Mouse (Mus musculus) G1E (cell line): ENCODE measurements around the gene Safb2. TPM values are rescaled to one million over a fixed set of nuclear protein-coding genes. Genes with fewer than 3 reads are reported as not detected.

Experiments
- ATAC-seq: 2 replicates; pipeline ENCODE4 v1.8.0; 2016; ENCODE audit warnings: mild to moderate bottlenecking; ENCODE audit not compliant: insufficient number of reproducible peaks, poor library complexity, low FRiP score, severe bottlenecking; ENCODE audit errors: extremely low read depth
- DNase-seq: peaks from one replicate; pipeline ENCODE4 v3.0.0; 2012; ENCODE audit warnings: low spot score
- H3K27me3 ChIP-seq: 2 replicates; pipeline ENCODE4 v1.6.1; 2012; ENCODE audit warnings: mild to moderate bottlenecking, low read length, inconsistent platforms; ENCODE audit not compliant: insufficient read depth
- H3K36me3 ChIP-seq: replicated peaks from 2 replicates; pipeline ENCODE3; 2012; ENCODE audit warnings: mild to moderate bottlenecking, inconsistent platforms
- H3K4me1 ChIP-seq: 2 replicates; pipeline ENCODE4 v1.6.1; 2012; ENCODE audit warnings: low read depth, low read length, inconsistent platforms, mixed read lengths; ENCODE audit not compliant: insufficient read depth
- H3K4me3 ChIP-seq: 2 replicates; pipeline ENCODE4 v1.5.1; 2012; ENCODE audit warnings: low read depth, mild to moderate bottlenecking, inconsistent platforms, low read length, moderate library complexity, mixed read lengths
- H3K9me3 ChIP-seq: replicated peaks from 2 replicates; pipeline ENCODE4 v1.6.1; 2012; ENCODE audit warnings: inconsistent platforms
- CTCF ChIP-seq: IDR thresholded peaks from 2 replicates; pipeline ENCODE4 v1.5.1; 2012; ENCODE audit warnings: low read depth, low read length, inconsistent platforms, mixed read lengths
- GATA1 ChIP-seq: IDR thresholded peaks from 2 replicates; pipeline ENCODE4 v1.6.1; 2012; ENCODE audit warnings: borderline replicate concordance, low read length, inconsistent platforms, mixed read lengths
- GATA2 ChIP-seq: IDR thresholded peaks from 2 replicates; pipeline ENCODE4 v1.6.1; 2012; ENCODE audit warnings: low read depth, low read length, inconsistent platforms, borderline replicate concordance
- POLR2AphosphoS5 ChIP-seq: IDR thresholded peaks from 2 replicates; pipeline ENCODE4 v1.6.1; 2012; ENCODE audit warnings: low read depth, low read length, inconsistent platforms; ENCODE audit not compliant: insufficient replicate concordance
- TAL1 ChIP-seq: conservative IDR thresholded peaks from 2 replicates; pipeline ENCODE4 v1.6.1; 2012; ENCODE audit warnings: low read depth, low read length, inconsistent platforms, mixed read lengths
- polyA plus RNA-seq: library from polyadenylated mRNA; stranded (reverse); fragments of >175 nt; gene quantifications from 2 replicates; pipeline ENCODE4 v1.2.3, GENCODE M21; 2012
- total RNA-seq, 2 experiments: library from RNA; stranded (forward) in 1 of 2; stranded (reverse) in 1 of 2; fragments of 200-1000 nt in 1 of 2; fragments of >200 nt in 1 of 2; fragmentation: Nextera tagmentation in 1 of 2; gene quantifications; 2 replicates each; pipeline ENCODE4 v1.2.3; 2014 to 2017

Gene Safb2
- total and polyA plus RNA-seq, 3 experiments = 78.2 to 209 (median 194) TPM

DNA sequence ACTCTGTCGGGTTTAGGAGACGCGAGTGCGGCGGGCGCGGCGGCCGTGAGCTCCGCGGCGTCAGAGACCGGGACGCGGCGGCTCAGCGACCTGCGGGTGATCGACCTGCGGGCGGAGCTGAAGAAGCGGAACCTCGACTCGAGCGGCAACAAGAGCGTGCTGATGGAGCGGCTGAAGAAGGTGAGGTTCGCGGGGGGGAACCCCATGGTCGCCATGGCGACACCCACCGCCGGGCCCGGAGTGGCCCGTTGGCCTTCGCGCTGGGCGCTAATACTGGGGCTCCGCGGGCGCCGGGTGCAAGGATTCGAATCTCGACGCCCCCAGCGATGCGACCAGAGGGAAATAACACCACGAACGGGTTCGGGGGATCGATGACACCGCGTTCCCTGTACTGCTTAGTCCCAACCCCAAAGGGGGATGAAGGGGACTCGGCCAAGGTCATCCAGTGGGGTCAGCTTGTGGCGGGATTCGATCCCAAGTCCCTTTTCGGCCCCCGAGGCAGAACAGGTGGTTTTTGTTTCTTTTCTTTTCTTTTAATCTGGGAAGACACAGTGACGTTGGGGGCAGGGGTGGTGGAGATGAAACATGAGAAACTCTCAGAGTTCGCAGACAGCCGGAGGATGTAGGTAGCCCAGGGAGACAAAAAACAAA, 911 bp upstream of the Safb2 start:
- Histone ChIP-seq H3K4me1 (peaks cover 71% of the 10 kb centered on the region), H3K27me3 (no peaks in the 10 kb centered on the region), H3K36me3 (peaks cover 77% of the 10 kb centered on the region), H3K9me3 (no peaks in the 10 kb centered on the region), H3K4me3 (peak overlapping the region; percentile 91)
- ATAC-seq (no peak), DNase-seq (peak; percentile 39)
- TF ChIP-seq CTCF (no peak), GATA1 (no peak), POLR2AphosphoS5 (no peak), TAL1 (no peak), GATA2 (no peak)

DNA sequence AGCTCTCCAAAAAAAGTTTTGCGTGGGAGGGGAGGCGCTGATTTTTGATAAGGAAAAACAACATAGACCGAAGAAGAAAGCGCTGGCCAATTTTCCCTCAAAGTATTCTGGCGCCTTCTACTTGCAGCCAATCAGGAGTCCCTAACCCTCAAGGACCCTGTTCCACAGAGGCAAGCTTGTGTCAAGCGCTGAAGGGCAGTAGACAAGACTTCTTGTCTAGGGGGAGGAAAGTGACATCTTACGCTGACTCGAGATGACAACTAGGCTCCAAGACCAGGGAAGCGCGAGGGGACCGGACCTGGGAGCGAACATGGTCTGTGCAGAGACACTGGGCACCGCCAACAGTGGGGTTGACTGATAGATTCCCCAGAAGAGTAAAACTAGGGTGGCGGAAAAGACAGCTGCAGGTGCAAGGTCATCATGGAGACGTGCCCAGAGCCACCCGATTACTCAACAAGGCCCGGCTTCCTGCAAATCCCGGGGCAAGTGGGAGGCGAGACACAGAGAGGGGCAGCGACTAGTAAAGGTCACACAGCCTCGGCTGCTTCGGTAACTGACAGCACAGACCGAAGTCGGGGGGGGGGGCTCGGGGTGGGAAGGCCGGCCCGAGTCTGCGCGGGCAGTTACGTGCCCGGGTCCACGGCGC, 651 bp downstream of the Safb2 start:
- peak; percentile 71 for DNase-seq
- no peak for ATAC-seq
- H3K4me3 ChIP-seq = peak overlapping the region; percentile 91
- H3K9me3 ChIP-seq = no peaks in the 10 kb centered on the region
- H3K36me3 ChIP-seq = peaks cover 77% of the 10 kb centered on the region
- no peaks in the 10 kb centered on the region for H3K27me3 ChIP-seq
- TF ChIP-seq TAL1 (no peak), GATA1 (no peak), CTCF (no peak), GATA2 (no peak), POLR2AphosphoS5 (no peak)
- H3K4me1 ChIP-seq = peaks cover 68% of the 10 kb centered on the region

DNA sequence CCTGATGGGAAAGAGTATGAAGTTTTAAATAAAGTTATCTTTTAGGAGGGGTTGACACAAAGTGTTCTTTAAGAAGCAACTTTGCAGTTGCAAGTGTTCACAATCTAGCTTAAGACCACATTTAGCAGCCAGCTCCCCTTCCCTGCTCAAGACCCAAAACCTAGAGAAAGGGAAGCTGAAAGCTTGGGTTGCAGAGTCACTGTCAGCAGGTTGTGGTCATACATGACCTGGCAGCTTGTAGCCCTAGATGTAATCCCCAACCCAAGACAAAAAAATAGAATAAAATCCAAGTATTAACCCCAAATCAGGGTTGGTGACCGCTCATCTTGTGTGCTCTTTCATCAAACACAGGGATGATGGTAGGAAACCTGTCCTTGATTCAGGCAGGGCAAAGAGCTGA, 1.3 kb downstream of the Safb2 start:
- peaks cover 68% of the 10 kb centered on the region for H3K4me1 ChIP-seq
- TF ChIP-seq GATA2 = no peak
- TF ChIP-seq GATA1 = no peak
- no peak for TF ChIP-seq POLR2AphosphoS5
- no peak for TF ChIP-seq CTCF
- TF ChIP-seq TAL1 = no peak
- H3K27me3 ChIP-seq = no peaks in the 10 kb centered on the region
- H3K36me3 ChIP-seq = peaks cover 77% of the 10 kb centered on the region
- no peaks in the 10 kb centered on the region for H3K9me3 ChIP-seq
- no peak for ATAC-seq
- DNase-seq = no peak
- H3K4me3 ChIP-seq = peak overlapping the region; percentile 91

DNA sequence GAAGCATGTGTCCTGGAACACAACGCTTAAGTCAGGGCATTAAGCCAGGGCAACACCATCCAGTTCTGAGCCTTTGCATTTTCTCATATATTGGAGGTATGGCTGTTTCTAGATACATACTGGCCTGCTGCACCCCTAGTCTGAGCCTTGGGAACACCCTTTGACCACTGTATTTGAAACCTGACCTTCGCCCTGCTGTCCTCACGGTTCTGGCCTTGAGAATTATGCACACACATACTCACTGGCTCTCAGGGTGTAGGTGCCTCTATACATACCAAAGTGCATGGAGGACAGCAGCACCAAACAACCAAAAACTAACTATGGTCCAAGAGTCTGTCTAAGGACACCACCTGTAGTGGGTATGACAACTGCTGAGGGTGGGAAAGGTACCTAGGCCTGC, 11.4 kb downstream of the Safb2 start:
- ATAC-seq (no peak), DNase-seq (no peak)
- peaks cover 39% of the 10 kb centered on the region for H3K4me1 ChIP-seq

DNA sequence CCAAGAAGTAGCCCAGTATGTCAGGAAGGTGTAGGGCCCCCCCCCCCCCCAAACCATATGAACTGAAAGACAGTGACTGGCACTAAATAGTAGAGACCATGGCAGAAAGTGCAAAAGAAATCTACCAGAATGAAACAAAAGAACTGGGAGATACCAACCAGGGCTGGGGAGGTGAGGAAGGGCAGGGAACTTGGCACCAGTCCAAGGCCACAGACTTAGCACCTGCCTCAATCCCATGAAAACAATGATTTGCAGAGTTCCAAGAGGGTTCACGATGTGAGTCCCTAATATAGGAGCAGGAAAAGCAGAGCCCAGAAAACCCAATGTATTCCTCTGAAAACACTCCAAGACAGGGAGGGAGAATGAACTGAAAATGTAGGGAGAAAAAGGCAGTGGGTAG, 12.2 kb downstream of the Safb2 start:
- no peak for TF ChIP-seq POLR2AphosphoS5
- no peak for TF ChIP-seq CTCF
- TF ChIP-seq GATA2 = no peak
- TF ChIP-seq TAL1 = no peak
- no peak for TF ChIP-seq GATA1
- Histone ChIP-seq H3K27me3 (no peaks in the 10 kb centered on the region), H3K9me3 (no peaks in the 10 kb centered on the region), H3K36me3 (peaks cover 96% of the 10 kb centered on the region), H3K4me3 (no peak overlapping the region), H3K4me1 (peaks cover 39% of the 10 kb centered on the region)
- DNase-seq = no peak
- no peak for ATAC-seq

More for the DNA sequence above, 11.4 kb downstream of the Safb2 start:
- Histone ChIP-seq H3K4me3 (no peak overlapping the region), H3K36me3 (peaks cover 96% of the 10 kb centered on the region), H3K27me3 (no peaks in the 10 kb centered on the region), H3K9me3 (no peaks in the 10 kb centered on the region)
- TF ChIP-seq CTCF = no peak
- no peak for TF ChIP-seq TAL1
- TF ChIP-seq POLR2AphosphoS5 = no peak
- TF ChIP-seq GATA1 = no peak

DNA sequence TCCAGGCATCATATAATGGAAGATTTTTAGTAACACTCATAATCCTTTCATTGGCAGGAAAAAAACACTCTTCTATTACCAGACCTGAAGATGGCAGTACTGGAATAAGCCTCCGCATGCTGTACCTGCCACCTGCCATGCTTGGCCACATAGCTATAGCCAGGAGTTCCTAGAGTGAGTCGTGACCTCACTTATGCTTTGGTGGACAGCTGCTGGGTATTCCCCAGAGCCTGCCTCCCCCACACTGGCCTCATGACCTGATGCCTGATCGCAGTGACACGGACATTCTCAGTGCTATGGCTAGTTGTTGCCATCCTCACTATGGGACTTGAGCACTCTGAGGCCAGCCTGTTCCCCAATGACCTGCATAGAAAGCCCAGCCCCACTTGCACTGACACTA, 14.1 kb downstream of the Safb2 start:
- Histone ChIP-seq H3K4me1 (peaks cover 32% of the 10 kb centered on the region), H3K27me3 (no peaks in the 10 kb centered on the region; the same call in 1 of the 2 replicates), H3K4me3 (no peak overlapping the region), H3K9me3 (no peaks in the 10 kb centered on the region), H3K36me3 (peaks cover 99% of the 10 kb centered on the region)
- no peak for DNase-seq
- no peak for ATAC-seq
- TF ChIP-seq GATA1 = no peak
- TF ChIP-seq TAL1 = no peak
- no peak for TF ChIP-seq GATA2
- TF ChIP-seq CTCF = no peak
- TF ChIP-seq POLR2AphosphoS5 = no peak
